ENCODE assay signal across 8 mouse cellular contexts in genomic region chr3:51359558-51360307, GRCm38 (mm10). TPM values are rescaled to one million over a fixed set of nuclear protein-coding genes. Genes with fewer than 3 reads are reported as not detected.
A peak's percentile ranks its signal among the peaks of the same experiment; 100 is the strongest.
DNase-seq lines count a peak whose midpoint lies in the region; ATAC-seq and TF ChIP-seq lines count a peak whose summit lies in the region.

No protein-coding gene starts in this region.

- TF ChIP-seq POLR2A in limb, embryonic 14.5 days (IDR thresholded peaks at IDR 0.05; ENCODE audit: borderline replicate concordance, extremely low read depth, insufficient read depth, insufficient read length): no peak

- no peak for TF ChIP-seq CTCF in lung, postnatal 0 days (IDR thresholded peaks at IDR 0.05)

- H3K4me2 ChIP-seq in lung, postnatal 0 days (replicated peaks; ENCODE audit: low read depth, low read length): peak overlapping the region; percentile 79
- peak overlapping the region; percentile 59 for H3K4me2 ChIP-seq in forebrain, embryonic 14.5 days (ENCODE audit: low read length)
- H3K4me2 ChIP-seq in limb, embryonic 14.5 days (replicated peaks; ENCODE audit: low read depth, low read length, severe bottlenecking): peak overlapping the region; percentile 74
- peak overlapping the region; percentile 77; the same call in 1 of the 2 replicates for H3K4me2 ChIP-seq in stomach, embryonic 14.5 days (replicated peaks; ENCODE audit: low read depth, low read length)

- no peaks in the 10 kb centered on the region for H3K36me3 ChIP-seq in lung, postnatal 0 days (ENCODE audit: insufficient read depth, low read length)
- no peaks in the 10 kb centered on the region for H3K36me3 ChIP-seq in forebrain, embryonic 14.5 days (ENCODE audit: control insufficient read depth, insufficient read depth, low read length)
- no peaks in the 10 kb centered on the region for H3K36me3 ChIP-seq in limb, embryonic 14.5 days (ENCODE audit: control insufficient read depth, insufficient read depth, low read length)
- H3K36me3 ChIP-seq in stomach, embryonic 14.5 days (ENCODE audit: control insufficient read depth, insufficient read depth, low read length): no peaks in the 10 kb centered on the region

- 36% methylated on average over 14 of the region's 14 CpGs for WGBS in lung, postnatal 0 days
- 35% methylated on average over 14 of the region's 14 CpGs for WGBS in forebrain, embryonic 14.5 days
- WGBS in limb, embryonic 14.5 days: 31% methylated on average over 14 of the region's 14 CpGs
- WGBS in stomach, embryonic 14.5 days: 29% methylated on average over 14 of the region's 14 CpGs

- H3K4me1 ChIP-seq in lung, postnatal 0 days (ENCODE audit: insufficient read depth, low read depth, low read length): no peaks in the 10 kb centered on the region
- H3K4me1 ChIP-seq in forebrain, embryonic 14.5 days (ENCODE audit: control insufficient read depth, insufficient read depth, low read length): peaks cover 1% of the 10 kb centered on the region; the same call in 1 of the 2 replicates
- H3K4me1 ChIP-seq in limb, embryonic 14.5 days (ENCODE audit: control insufficient read depth, insufficient read depth, low read length): 0 out of 2 replicates have a peak, but pooled peaks cover 3% of the 10 kb centered on the region
- H3K4me1 ChIP-seq in stomach, embryonic 14.5 days (ENCODE audit: control insufficient read depth, insufficient read depth, low read length): no peaks in the 10 kb centered on the region

- H3K9me3 ChIP-seq in lung, postnatal 0 days (ENCODE audit: low read length): no peaks in the 10 kb centered on the region
- H3K9me3 ChIP-seq in forebrain, embryonic 14.5 days (replicated peaks; ENCODE audit: control insufficient read depth, low read length): no peaks in the 10 kb centered on the region
- H3K9me3 ChIP-seq in limb, embryonic 14.5 days (ENCODE audit: control insufficient read depth, low read length): no peaks in the 10 kb centered on the region
- H3K9me3 ChIP-seq in stomach, embryonic 14.5 days (ENCODE audit: control insufficient read depth, low read depth, low read length): no peaks in the 10 kb centered on the region

- TF ChIP-seq EP300 in lung, postnatal 0 days (IDR thresholded peaks at IDR 0.05): no peak

- no peak for DNase-seq in lung, postnatal 0 days (ENCODE audit: low spot score)
- DNase-seq in lung, postnatal 25 days (ENCODE audit: low spot score): no peak
- DNase-seq in forebrain, embryonic 14.5 days (ENCODE audit: low spot score): no peak
- no peak for DNase-seq in limb, embryonic 14.5 days (ENCODE audit: low spot score)
- DNase-seq in layer of hippocampus, postnatal 10 days (ENCODE audit: low spot score in 2 of 2): no peak
- DNase-seq in kidney, postnatal 36 days: no peak

- no peak overlapping the region for H3K27ac ChIP-seq in lung, postnatal 0 days (ENCODE audit: low read length)
- no peak overlapping the region for H3K27ac ChIP-seq in forebrain, embryonic 14.5 days (ENCODE audit: low read depth, low read length)
- no peak overlapping the region for H3K27ac ChIP-seq in limb, embryonic 14.5 days (replicated peaks; ENCODE audit: low read depth, low read length)
- H3K27ac ChIP-seq in stomach, embryonic 14.5 days (ENCODE audit: low read length): no peak overlapping the region

- H3K27me3 ChIP-seq in lung, postnatal 0 days (replicated peaks; ENCODE audit: insufficient read depth, low read length): no peaks in the 10 kb centered on the region
- H3K27me3 ChIP-seq in forebrain, embryonic 14.5 days (replicated peaks; ENCODE audit: control insufficient read depth, insufficient read depth, low read length): 0 out of 2 replicates have a peak, but pooled peaks cover 8% of the 10 kb centered on the region
- no peaks in the 10 kb centered on the region for H3K27me3 ChIP-seq in limb, embryonic 14.5 days (ENCODE audit: control insufficient read depth, insufficient read depth, low read length)
- H3K27me3 ChIP-seq in stomach, embryonic 14.5 days (ENCODE audit: control insufficient read depth, insufficient read depth, low read length): no peaks in the 10 kb centered on the region

- no peak for ATAC-seq in lung, postnatal 0 days
- no peak for ATAC-seq in forebrain, embryonic 14.5 days
- ATAC-seq in limb, embryonic 14.5 days (ENCODE audit: low FRiP score, low read depth): peak; percentile 2; the same call in 1 of the 2 replicates
- no peak for ATAC-seq in stomach, embryonic 14.5 days (ENCODE audit: insufficient number of reproducible peaks, insufficient read depth, low FRiP score, low read depth)
- no peak for ATAC-seq in megakaryocyte-erythroid progenitor cell, adult 5-6 weeks (replicated peaks; ENCODE audit: low FRiP score, low TSS enrichment, poor library complexity, severe bottlenecking)

- H3K4me3 ChIP-seq in lung, postnatal 0 days (ENCODE audit: low read depth, low read length): no peak overlapping the region
- H3K4me3 ChIP-seq in forebrain, embryonic 14.5 days (ENCODE audit: low read depth, low read length): no peak overlapping the region
- peak overlapping the region; percentile 59 for H3K4me3 ChIP-seq in limb, embryonic 14.5 days (replicated peaks; ENCODE audit: low read length)
- peak overlapping the region; percentile 66; the same call in 1 of the 2 replicates for H3K4me3 ChIP-seq in stomach, embryonic 14.5 days (ENCODE audit: low read depth, low read length)

- H3K9ac ChIP-seq in lung, postnatal 0 days (replicated peaks; ENCODE audit: low read depth): no peak overlapping the region
- no peak overlapping the region for H3K9ac ChIP-seq in forebrain, embryonic 14.5 days (ENCODE audit: low read length)
- H3K9ac ChIP-seq in limb, embryonic 14.5 days (ENCODE audit: low read depth, low read length, severe bottlenecking): no peak overlapping the region
- no peak overlapping the region for H3K9ac ChIP-seq in stomach, embryonic 14.5 days (replicated peaks; ENCODE audit: low read depth, low read length)

RNA-seq across cellular contexts. Expression of gene Elf2, which starts 19.3 kb away (rescaled TPM):
- polyA plus RNA-seq in lung, postnatal 0 days (2015; fragmentation: Nextera tagmentation; extraction: Ambion mirVana): 55.8 and 62.6 TPM in 2 replicates
- polyA plus RNA-seq in forebrain, embryonic 14.5 days (2014; fragmentation: Nextera tagmentation; extraction: Ambion mirVana): 37.2 and 49.9 TPM in 2 replicates
- polyA plus RNA-seq in limb, embryonic 14.5 days (2012; rRNA removed): 60.8 and 61.4 TPM in 2 replicates
- 59.3 and 64.0 TPM in 2 replicates for polyA plus RNA-seq in limb, embryonic 14.5 days (2014; fragmentation: Nextera tagmentation; extraction: Ambion mirVana)
- 61.1 and 72.6 TPM in 2 replicates for polyA plus RNA-seq in stomach, embryonic 14.5 days (2014; fragmentation: Nextera tagmentation; extraction: Ambion mirVana)
- 68.1 and 69.2 TPM in 2 replicates for total RNA-seq in megakaryocyte-erythroid progenitor cell, adult 5-6 weeks (2014; fragmentation: Nextera tagmentation)
- total RNA-seq in megakaryocyte-erythroid progenitor cell, adult 5-6 weeks (2017): 117 and 122 TPM in 2 replicates
- total RNA-seq in layer of hippocampus, postnatal 10 days (2021): 10 to 100 TPM; 37.4 to 40.1 TPM

RNA-seq across cellular contexts. Expression of gene Mgarp, which starts 36.8 kb away (rescaled TPM):
- polyA plus RNA-seq in lung, postnatal 0 days (2015; fragmentation: Nextera tagmentation; extraction: Ambion mirVana): not detected in 2 replicates
- 0.56 and 0.77 TPM in 2 replicates for polyA plus RNA-seq in forebrain, embryonic 14.5 days (2014; fragmentation: Nextera tagmentation; extraction: Ambion mirVana)
- 3.1 TPM in 2 replicates for polyA plus RNA-seq in limb, embryonic 14.5 days (2012; rRNA removed)
- 4.0 and 4.9 TPM in 2 replicates for polyA plus RNA-seq in limb, embryonic 14.5 days (2014; fragmentation: Nextera tagmentation; extraction: Ambion mirVana)
- polyA plus RNA-seq in stomach, embryonic 14.5 days (2014; fragmentation: Nextera tagmentation; extraction: Ambion mirVana): 2.9 and 3.0 TPM in 2 replicates
- total RNA-seq in megakaryocyte-erythroid progenitor cell, adult 5-6 weeks (2014; fragmentation: Nextera tagmentation): not detected in 2 replicates
- total RNA-seq in megakaryocyte-erythroid progenitor cell, adult 5-6 weeks (2017): not detected in 2 replicates
- total RNA-seq in layer of hippocampus, postnatal 10 days (2021): not detected

RNA-seq across cellular contexts. Expression of gene Ndufc1, which starts 49.1 kb away (rescaled TPM):
- 498 and 517 TPM in 2 replicates for polyA plus RNA-seq in lung, postnatal 0 days (2015; fragmentation: Nextera tagmentation; extraction: Ambion mirVana)
- polyA plus RNA-seq in forebrain, embryonic 14.5 days (2014; fragmentation: Nextera tagmentation; extraction: Ambion mirVana): 715 and 875 TPM in 2 replicates
- 249 and 276 TPM in 2 replicates for polyA plus RNA-seq in limb, embryonic 14.5 days (2012; rRNA removed)
- polyA plus RNA-seq in limb, embryonic 14.5 days (2014; fragmentation: Nextera tagmentation; extraction: Ambion mirVana): 624 and 640 TPM in 2 replicates
- polyA plus RNA-seq in stomach, embryonic 14.5 days (2014; fragmentation: Nextera tagmentation; extraction: Ambion mirVana): 674 and 700 TPM in 2 replicates
- total RNA-seq in megakaryocyte-erythroid progenitor cell, adult 5-6 weeks (2014; fragmentation: Nextera tagmentation): 273 and 323 TPM in 2 replicates
- 64.5 and 116 TPM in 2 replicates for total RNA-seq in megakaryocyte-erythroid progenitor cell, adult 5-6 weeks (2017)
- total RNA-seq in layer of hippocampus, postnatal 10 days (2021): 100 to 1,000 TPM; 313 to 318 TPM

RNA-seq across cellular contexts. Expression of gene Naa15, which starts 55.2 kb away (rescaled TPM):
- polyA plus RNA-seq in lung, postnatal 0 days (2015; fragmentation: Nextera tagmentation; extraction: Ambion mirVana): 12.7 and 16.9 TPM in 2 replicates
- polyA plus RNA-seq in forebrain, embryonic 14.5 days (2014; fragmentation: Nextera tagmentation; extraction: Ambion mirVana): 26.6 and 37.4 TPM in 2 replicates
- polyA plus RNA-seq in limb, embryonic 14.5 days (2012; rRNA removed): 22.4 and 26.9 TPM in 2 replicates
- polyA plus RNA-seq in limb, embryonic 14.5 days (2014; fragmentation: Nextera tagmentation; extraction: Ambion mirVana): 37.4 and 37.8 TPM in 2 replicates
- 41.5 and 45.7 TPM in 2 replicates for polyA plus RNA-seq in stomach, embryonic 14.5 days (2014; fragmentation: Nextera tagmentation; extraction: Ambion mirVana)
- 116 and 129 TPM in 2 replicates for total RNA-seq in megakaryocyte-erythroid progenitor cell, adult 5-6 weeks (2014; fragmentation: Nextera tagmentation)
- total RNA-seq in megakaryocyte-erythroid progenitor cell, adult 5-6 weeks (2017): 123 and 152 TPM in 2 replicates
- 10 to 100 TPM; 47.1 to 49.9 TPM for total RNA-seq in layer of hippocampus, postnatal 10 days (2021)

Comparison
In these comparisons a context has a peak if more than half of its experiments do, and no peak if none do; other contexts are left out.
1. H3K4me3 ChIP-seq: peak in limb, embryonic 14.5 days (single experiment) and stomach, embryonic 14.5 days (single experiment); none in lung, postnatal 0 days (single experiment) and forebrain, embryonic 14.5 days (single experiment).
2. Peak in every context shown above with its lines, with median percentiles within 50 percentile points of each other: H3K4me2 ChIP-seq.